29 mouse cellular contexts compared by ENCODE assay signal in genomic region chr19:10673275-10673674, GRCm38 (mm10). TPM values are rescaled to one million over a fixed set of nuclear protein-coding genes. Genes with fewer than 3 reads are reported as not detected.
"Had no signal": no experiment of that assay in that cellular context is flagged by ENCODE, and none has a peak within 500 bp of the region (broad histone marks: within the 10 kb centered on the region; RNA-seq: fewer than 3 reads in every experiment).

No protein-coding gene starts in this region.

- H3K9me3 ChIP-seq: limb, embryonic 12.5 days; liver, embryonic 13.5 days; neural tube, embryonic 13.5 days had no signal

- H3K36me3 ChIP-seq: limb, embryonic 12.5 days; liver, embryonic 13.5 days; neural tube, embryonic 13.5 days had no signal

- H3K27me3 ChIP-seq: liver, embryonic 13.5 days; neural tube, embryonic 13.5 days had no signal

- H3K4me1 ChIP-seq: limb, embryonic 12.5 days; neural tube, embryonic 13.5 days had no signal

- H3K27ac ChIP-seq: kidney, postnatal 0 days; layer of hippocampus, adult 2 months; limb, embryonic 12.5 days; liver, embryonic 13.5 days; neural tube, embryonic 13.5 days had no signal

- ATAC-seq: intestine, postnatal 0 days had no signal

- H3K4me3 ChIP-seq: layer of hippocampus, adult 2 months; limb, embryonic 12.5 days; liver, embryonic 13.5 days; neural tube, embryonic 13.5 days had no signal

- H3K9ac ChIP-seq: limb, embryonic 12.5 days; liver, embryonic 13.5 days; neural tube, embryonic 13.5 days had no signal

- DNase-seq: kidney, adult 2 months; kidney, postnatal 25 days; layer of hippocampus, adult 9-11 months; liver, embryonic 13.5 days; lung, adult 2 months; lung, postnatal 14 days; lung, postnatal 4 days; midbrain, embryonic 14.5 days; retina, postnatal 1 day; right cerebral cortex, postnatal 25 days; thymus, adult 2 months; thymus, postnatal 14 days; thymus, postnatal 4 days had no signal

- H3K4me2 ChIP-seq: limb, embryonic 12.5 days; liver, embryonic 13.5 days; neural tube, embryonic 13.5 days had no signal

RNA-seq across cellular contexts. Expression of gene Pga5, which starts 4.6 kb away (rescaled TPM):
- total RNA-seq: layer of hippocampus, adult 2 months; layer of hippocampus, postnatal 25 days; left cerebral cortex, adult 18-20 months; left cerebral cortex, postnatal 25 days; liver, adult 2 months; megakaryocyte progenitor cell, adult 5-6 weeks; megakaryocyte-erythroid progenitor cell, adult 5-6 weeks; neutrophil, adult 5-6 weeks had no signal
- polyA plus RNA-seq: kidney, embryonic 14.5 days; limb, embryonic 12.5 days; liver, adult 2 months; liver, embryonic 13.5 days; lung, adult 2 months; lung, embryonic 16.5 days; midbrain, embryonic 14.5 days; neural tube, embryonic 13.5 days; small intestine, adult 2 months; spleen, adult 2 months had no signal

RNA-seq across cellular contexts. Expression of gene Vwce, which starts 39.3 kb away (rescaled TPM):
- total RNA-seq: neutrophil, adult 5-6 weeks had no signal
